Mouse (Mus musculus) brain, adult 2 months (tissue): Measurements from ENCODE around the gene 1810013L24Rik.
"Not testable (repeated sequence)": the region's sequence is repeated elsewhere in the genome, so short reads cannot be mapped to it uniquely, and the experiment has no call there.

Experiments used
- DNase-seq: peaks from one replicate; pipeline ENCODE4 v3.0.0; 2011; ENCODE audit warnings: low read depth, low spot score

The 1810013L24Rik gene

GRCm38 (mm10) chr16:8895301-8895700 is 65.4 kb downstream of the 1810013L24Rik start:
- no peak for DNase-seq

GRCm38 (mm10) chr16:8906115-8906514 is 76.2 kb downstream of the 1810013L24Rik start:
- not testable (repeated sequence) for DNase-seq
